Mouse (Mus musculus): ENCODE measurements around the gene Sgms1.
"Not testable (repeated sequence)": the region's sequence is repeated elsewhere in the genome, so short reads cannot be mapped to it uniquely, and the experiment has no call there.

Gene Sgms1

DNA sequence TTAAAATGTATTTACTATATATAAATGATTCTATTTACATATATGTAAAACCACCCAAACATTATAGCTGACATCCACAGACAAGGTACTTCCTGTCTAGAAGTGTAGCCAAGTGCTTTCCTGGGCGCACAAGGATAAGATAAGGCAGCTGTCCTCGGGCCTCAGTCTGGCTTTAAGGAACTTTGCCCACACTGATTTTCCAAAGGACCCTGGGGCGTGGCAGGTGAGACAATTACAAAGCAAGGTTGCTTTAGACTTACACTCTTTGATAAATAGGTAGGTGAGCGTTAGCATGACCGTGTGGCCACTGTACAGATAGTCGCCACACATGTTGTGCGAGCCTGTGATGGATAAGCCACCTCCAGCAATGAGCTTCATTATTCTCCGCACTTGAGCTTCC lies 260.2 kb downstream of the Sgms1 start:
- DNase-seq: no peak

DNA sequence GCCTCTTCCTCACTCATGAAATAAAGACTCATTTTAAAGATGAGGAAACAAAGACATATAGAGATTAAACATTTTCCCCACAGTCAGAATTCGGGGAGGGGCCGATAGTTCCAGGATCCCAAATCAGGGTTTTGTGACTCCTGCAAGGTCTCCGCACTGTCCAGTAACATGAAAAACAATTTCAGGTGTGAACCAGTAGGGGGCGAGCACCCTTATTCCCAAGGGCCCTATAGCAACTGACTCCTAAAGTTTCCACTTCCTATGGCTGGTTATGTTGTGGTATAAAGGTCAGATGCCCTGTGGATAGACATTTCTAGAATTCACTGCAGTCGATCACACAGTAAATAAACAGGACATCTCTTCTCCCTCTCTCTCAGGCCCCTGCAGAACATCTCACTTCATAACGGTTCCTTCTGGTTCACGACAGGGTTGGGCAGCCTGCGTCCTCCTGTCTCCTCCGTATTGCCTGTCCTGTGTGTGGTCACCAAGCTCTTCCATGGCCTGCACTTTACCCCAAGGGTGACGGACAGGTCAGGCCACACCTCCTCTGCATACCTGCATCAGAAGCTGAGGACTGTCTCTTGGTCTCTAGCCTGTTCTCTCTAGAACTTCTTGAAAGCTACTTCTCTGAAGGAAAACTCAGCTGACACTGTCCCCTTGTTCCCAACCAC lies 262.2 kb downstream of the Sgms1 start:
- peak in 1 of 2 experiments; percentile 42 for DNase-seq

GRCm38 (mm10) chr19:32124155-32124554 lies 265.4 kb downstream of the Sgms1 start:
- no peak for DNase-seq

DNA sequence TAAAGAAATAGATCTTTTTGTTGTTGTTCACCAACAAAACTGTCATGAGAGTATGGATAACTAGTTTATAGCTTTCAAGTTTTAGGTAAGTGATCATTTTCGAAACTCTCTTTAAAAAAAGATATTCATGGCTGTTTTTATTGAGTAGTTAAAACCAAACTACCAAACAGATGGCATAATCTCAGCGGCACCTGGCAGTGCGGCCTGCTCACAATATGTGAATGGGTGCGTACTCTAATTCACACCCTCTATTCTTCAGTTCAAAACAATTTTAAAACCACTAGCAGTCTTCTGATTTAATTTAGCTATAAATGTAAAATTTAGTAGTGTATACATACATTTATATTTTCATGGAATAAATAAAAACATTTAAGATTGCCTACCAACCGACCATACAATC lies 266.3 kb downstream of the Sgms1 start:
- DNase-seq: no peak

DNA sequence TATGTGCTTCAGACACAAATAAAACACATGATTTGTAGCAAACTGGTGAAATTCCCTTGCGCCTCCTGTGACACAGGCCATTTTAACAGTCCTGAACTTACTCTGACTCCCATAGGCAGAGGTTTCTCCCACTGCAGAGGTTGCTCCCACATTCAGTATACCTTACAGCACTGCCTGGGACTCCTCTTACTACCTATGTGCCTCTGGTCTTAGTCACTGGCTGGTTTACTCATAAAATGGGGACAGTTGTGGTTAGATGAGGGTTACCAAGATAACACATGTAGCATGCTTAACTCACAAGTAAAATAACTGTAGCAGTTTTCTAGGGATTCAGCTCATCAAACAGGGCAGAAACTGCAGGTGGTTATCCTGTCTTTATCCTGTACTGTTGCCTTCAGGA lies 268.7 kb downstream of the Sgms1 start:
- no peak for DNase-seq

DNA sequence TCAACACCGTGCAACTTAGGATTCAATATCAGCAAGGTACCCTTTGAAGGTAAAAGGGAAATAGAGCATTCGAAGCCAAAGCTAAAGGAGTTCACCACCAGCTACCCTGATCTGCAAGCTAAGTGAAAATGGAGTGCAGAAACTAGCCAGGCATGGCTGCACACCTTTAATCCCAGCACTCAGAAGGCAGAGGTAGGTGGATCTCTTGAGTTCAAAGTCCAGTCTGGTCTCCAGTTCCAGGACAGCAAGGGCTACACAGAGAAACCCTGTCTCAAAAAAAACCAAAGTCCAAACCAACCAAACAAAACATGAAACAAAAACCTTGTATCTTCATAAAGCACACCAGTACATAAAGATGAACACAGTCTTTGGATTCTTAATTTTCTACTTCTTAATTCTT lies 269.8 kb downstream of the Sgms1 start:
- DNase-seq: peak; percentile 60 to 85

GRCm38 (mm10) chr19:32118496-32118895 lies 271.0 kb downstream of the Sgms1 start:
- no peak for DNase-seq

GRCm38 (mm10) chr19:32117484-32118018 lies 272.0 kb downstream of the Sgms1 start:
- peak in 1 of 2 experiments; percentile 35 for DNase-seq

GRCm38 (mm10) chr19:32111866-32112790 lies 277.4 kb downstream of the Sgms1 start:
- DNase-seq: peak in 1 of 2 experiments; percentile 18

- peak; percentile 83 to 88 for DNase-seq
Measured at GRCm38 (mm10) chr19:32107771-32108306, 281.7 kb downstream of the Sgms1 start, which contains the start of gene Asah2. Gene Asah2 (minus strand): TSS chr19:32108211.

GRCm38 (mm10) chr19:32106750-32107149 lies 282.8 kb downstream of the Sgms1 start:
- no peak for DNase-seq

- DNase-seq: no peak
Measured at GRCm38 (mm10) chr19:32104217-32104616, 285.3 kb downstream of the Sgms1 start.

GRCm38 (mm10) chr19:32102976-32103300 lies 286.6 kb downstream of the Sgms1 start:
- DNase-seq: no peak

DNA sequence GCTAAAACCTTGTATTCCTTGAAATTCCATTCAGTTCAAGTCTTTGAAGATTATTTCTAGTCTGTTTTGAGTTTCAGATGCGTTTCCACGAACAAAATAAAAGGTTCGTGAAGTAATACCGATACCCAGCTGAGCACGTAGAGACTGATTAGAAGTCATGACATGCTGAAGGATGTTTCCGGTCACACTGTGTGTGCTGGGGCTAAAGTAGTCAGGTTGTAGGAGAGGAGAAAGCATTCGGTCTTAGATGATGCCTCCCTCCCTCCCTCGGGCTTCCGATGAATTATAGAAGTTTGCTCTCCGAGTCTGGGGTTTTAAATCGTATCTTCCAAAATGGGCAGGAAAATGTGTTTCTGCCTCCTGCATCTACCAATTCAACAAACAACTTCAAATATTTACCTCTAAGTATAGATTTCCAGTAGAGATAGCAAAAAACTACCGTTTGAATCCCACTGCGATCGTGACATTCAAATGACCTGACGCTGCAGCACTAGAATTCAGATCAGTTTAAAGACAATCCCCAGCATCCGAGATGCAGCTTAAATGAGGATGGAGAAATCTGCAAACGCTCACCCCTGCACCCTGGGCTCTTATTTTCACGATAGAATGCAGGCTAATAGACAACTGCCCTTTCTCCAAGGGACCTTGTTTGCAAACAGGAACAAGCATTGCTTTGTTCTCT lies 287.1 kb downstream of the Sgms1 start:
- DNase-seq: no peak

GRCm38 (mm10) chr19:32098582-32098981 lies 290.9 kb downstream of the Sgms1 start:
- no peak for DNase-seq

DNA sequence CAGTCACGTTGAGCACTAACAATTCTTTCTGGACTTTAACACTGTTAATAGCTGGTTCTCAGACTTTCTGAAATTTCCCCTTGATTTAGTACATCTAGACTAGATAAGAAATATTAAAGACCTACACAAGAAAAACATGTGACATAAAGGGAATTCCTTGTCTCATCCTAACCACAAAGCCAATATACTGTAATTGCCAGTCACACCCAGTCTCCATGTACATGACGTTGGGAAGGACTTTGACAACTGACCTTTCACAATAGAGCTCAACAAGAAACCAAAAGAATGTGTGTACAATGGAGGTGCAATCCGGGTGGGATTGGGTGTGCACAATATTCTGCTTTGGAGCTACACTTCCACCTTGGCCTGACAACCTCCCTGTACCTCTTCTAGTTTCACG lies 297.2 kb downstream of the Sgms1 start:
- no peak for DNase-seq

- DNase-seq: no peak
Measured at GRCm38 (mm10) chr19:32090804-32091203, 298.7 kb downstream of the Sgms1 start.

- DNase-seq: no peak
Measured at GRCm38 (mm10) chr19:32088570-32088969, 300.9 kb downstream of the Sgms1 start.

GRCm38 (mm10) chr19:32087736-32088470 lies 301.6 kb downstream of the Sgms1 start:
- no peak for DNase-seq

DNA sequence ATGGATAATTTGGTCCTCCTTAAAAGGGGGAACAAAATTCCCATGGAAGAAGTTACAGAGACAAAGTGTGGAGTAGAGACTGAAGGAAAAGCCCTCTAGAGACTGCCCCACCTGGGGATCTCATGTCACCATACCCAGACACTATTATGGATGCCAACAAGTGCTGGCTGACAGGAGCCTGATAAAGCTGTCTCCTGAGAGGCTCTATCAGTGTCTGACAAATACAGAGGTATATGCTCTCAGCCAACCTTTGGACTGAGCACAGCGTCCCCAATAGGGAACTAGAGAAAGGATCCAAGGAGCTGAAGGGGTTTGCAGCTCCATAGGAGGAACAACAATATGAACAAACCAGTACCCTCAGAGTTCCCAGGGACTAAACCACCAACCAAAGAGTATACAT lies 304.7 kb downstream of the Sgms1 start:
- DNase-seq: not testable (repeated sequence)

All from kidney, postnatal 36 days (tissue).